Mouse (Mus musculus): ENCODE measurements around the gene Ckb. TPM values are rescaled to one million over a fixed set of nuclear protein-coding genes. Genes with fewer than 3 reads are reported as not detected.
A peak's percentile ranks its signal among the peaks of the same experiment; 100 is the strongest.

Gene Ckb
- polyA plus RNA-seq, 1 experiment from 2014 or later: 450 TPM

DNA sequence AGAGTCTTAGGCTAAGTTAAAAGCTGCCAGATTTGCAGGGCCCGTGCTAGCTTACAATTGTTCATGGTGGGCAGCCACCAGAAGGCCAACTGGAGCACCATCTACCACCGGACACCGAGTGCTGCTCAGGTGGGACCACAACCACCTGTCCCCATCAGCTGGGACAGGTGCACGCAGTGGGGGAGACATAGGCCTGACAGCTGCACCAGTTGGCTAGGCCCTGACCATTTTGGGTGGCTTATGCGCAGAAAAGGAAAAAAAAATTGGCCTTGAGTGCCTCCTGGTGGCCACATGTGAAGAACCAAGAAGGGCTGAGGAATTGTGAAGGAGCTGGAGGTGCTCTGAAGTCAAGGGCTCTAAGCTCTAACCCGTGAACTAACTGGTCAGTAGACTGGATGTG lies 24.1 kb upstream of the Ckb start:
- H3K4me1 ChIP-seq (ENCODE audit: control insufficient read depth, insufficient read depth, low read length): peaks cover 18% of the 10 kb centered on the region
- no peaks in the 10 kb centered on the region for H3K9me3 ChIP-seq (replicated peaks; ENCODE audit: control insufficient read depth, low read length)
- no peak overlapping the region for H3K4me3 ChIP-seq (ENCODE audit: low read depth, low read length)

DNA sequence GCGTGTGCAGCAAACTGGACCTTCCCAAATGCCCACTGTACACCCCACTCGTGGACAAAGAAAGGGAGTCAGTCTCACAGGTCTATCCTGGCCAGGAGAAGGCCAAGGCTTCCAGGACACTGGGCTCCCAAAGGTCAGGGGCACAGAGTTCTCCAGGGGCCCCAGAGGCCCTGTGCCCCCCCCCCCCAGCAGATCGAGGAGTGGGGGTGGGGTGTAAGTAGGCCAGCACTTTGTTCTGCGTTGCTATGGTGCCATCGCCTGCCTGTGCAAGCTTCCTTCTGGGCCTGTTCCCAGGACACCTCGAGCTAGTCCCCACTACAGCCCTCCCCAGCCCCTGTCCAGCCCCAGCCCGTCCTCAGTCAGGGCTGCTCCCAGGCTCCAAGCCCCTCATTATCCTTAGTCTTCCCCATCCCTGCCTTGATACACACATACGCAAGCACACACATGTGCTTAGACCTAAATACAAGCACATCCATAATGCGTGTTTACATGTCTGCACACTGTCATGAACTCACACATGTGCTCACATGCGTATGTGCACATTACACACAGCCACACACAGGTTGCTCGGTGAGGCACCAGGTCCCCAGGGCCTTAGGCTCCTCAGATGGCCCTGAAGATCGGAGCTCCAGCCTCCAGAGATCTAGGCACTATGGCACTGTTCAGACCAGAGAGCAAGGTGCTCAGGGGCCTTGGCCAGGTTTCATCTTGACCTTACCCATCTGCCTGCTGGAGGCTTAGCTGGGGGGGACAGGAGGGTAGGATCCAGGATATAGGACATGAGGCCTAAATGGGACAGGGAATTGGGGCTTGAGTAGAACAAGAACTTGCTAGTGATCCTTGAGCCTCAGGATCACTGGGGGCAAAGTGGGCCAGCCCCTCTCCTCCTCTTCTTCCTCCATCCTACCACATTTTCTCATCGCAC lies 23.0 kb upstream of the Ckb start:
- H3K4me3 ChIP-seq (ENCODE audit: low read depth, low read length): no peak overlapping the region
- DNase-seq (ENCODE audit: low spot score): no peak
- H3K27ac ChIP-seq (replicated peaks; ENCODE audit: low read depth, low read length): peak overlapping the region; percentile 75
- H3K36me3 ChIP-seq (replicated peaks; ENCODE audit: control insufficient read depth, insufficient read depth, low read depth, low read length): no peaks in the 10 kb centered on the region
- 0 out of 2 replicates have a peak, but pooled peaks have one; percentile 17 for ATAC-seq (replicated peaks; ENCODE audit: insufficient number of reproducible peaks, low FRiP score, low TSS enrichment, low read depth)
- 49% methylated on average over 13 of the region's 13 CpGs for WGBS
- no peaks in the 10 kb centered on the region for H3K9me3 ChIP-seq (replicated peaks; ENCODE audit: control insufficient read depth, low read length)
- H3K9ac ChIP-seq (replicated peaks; ENCODE audit: low read length): peak overlapping the region; percentile 35
- no peaks in the 10 kb centered on the region for H3K27me3 ChIP-seq (ENCODE audit: control insufficient read depth, insufficient read depth, low read length)
- H3K4me1 ChIP-seq (ENCODE audit: control insufficient read depth, insufficient read depth, low read length): peaks cover 18% of the 10 kb centered on the region
- no peak overlapping the region; the same call in 1 of the 2 replicates for H3K4me2 ChIP-seq (ENCODE audit: low read depth, low read length)

More for the DNA sequence above, 24.1 kb upstream of the Ckb start:
- WGBS: 26% methylated on average over 6 of the region's 6 CpGs
- Histone ChIP-seq H3K36me3 (replicated peaks; ENCODE audit: control insufficient read depth, insufficient read depth, low read depth, low read length) (no peaks in the 10 kb centered on the region), H3K27me3 (ENCODE audit: control insufficient read depth, insufficient read depth, low read length) (no peaks in the 10 kb centered on the region), H3K27ac (replicated peaks; ENCODE audit: low read depth, low read length) (no peak overlapping the region), H3K4me2 (ENCODE audit: low read depth, low read length) (no peak overlapping the region), H3K9ac (replicated peaks; ENCODE audit: low read length) (no peak overlapping the region)
- DNase-seq (ENCODE audit: low spot score) (peak; percentile 82), ATAC-seq (replicated peaks; ENCODE audit: insufficient number of reproducible peaks, low FRiP score, low TSS enrichment, low read depth) (no peak)

DNA sequence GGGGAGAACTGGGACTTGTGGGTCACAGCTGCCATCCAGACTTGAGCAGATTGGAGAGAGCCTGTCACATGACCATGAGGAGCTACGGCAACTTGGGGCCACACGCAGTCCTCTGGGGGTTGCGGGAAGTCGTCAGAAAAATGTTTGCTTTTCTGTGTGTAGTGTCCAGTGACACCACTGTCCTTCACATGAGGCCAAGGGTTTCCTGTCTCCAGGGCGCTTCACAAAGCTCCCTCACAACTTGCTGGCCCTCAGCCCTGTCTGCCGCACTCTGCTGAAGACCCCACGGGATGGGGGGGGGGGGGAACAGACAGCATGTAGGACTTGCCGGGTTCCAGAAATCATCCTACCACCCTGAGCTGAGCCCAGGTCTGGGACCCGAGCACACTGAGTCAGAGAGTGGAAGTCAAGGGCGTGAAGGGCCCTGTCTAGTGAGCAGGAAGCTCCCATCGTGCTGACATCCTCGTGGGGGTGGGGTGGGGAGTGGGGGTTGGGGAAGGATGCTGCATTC lies 22.2 kb upstream of the Ckb start:
- peak overlapping the region; percentile 22; the same call in 1 of the 2 replicates for H3K4me2 ChIP-seq (ENCODE audit: low read depth, low read length)
- peak overlapping the region; percentile 35 for H3K9ac ChIP-seq (replicated peaks; ENCODE audit: low read length)
- H3K9me3 ChIP-seq (replicated peaks; ENCODE audit: control insufficient read depth, low read length): no peaks in the 10 kb centered on the region
- WGBS: 5% methylated on average over 12 of the region's 12 CpGs
- H3K36me3 ChIP-seq (replicated peaks; ENCODE audit: control insufficient read depth, insufficient read depth, low read depth, low read length): no peaks in the 10 kb centered on the region
- DNase-seq (ENCODE audit: low spot score) (peak; percentile 47), ATAC-seq (replicated peaks; ENCODE audit: insufficient number of reproducible peaks, low FRiP score, low TSS enrichment, low read depth) (peak; percentile 15)
- peaks cover 18% of the 10 kb centered on the region for H3K4me1 ChIP-seq (ENCODE audit: control insufficient read depth, insufficient read depth, low read length)
- H3K4me3 ChIP-seq (ENCODE audit: low read depth, low read length): no peak overlapping the region
- no peaks in the 10 kb centered on the region for H3K27me3 ChIP-seq (ENCODE audit: control insufficient read depth, insufficient read depth, low read length)
- peak overlapping the region; percentile 75 for H3K27ac ChIP-seq (replicated peaks; ENCODE audit: low read depth, low read length)

DNA sequence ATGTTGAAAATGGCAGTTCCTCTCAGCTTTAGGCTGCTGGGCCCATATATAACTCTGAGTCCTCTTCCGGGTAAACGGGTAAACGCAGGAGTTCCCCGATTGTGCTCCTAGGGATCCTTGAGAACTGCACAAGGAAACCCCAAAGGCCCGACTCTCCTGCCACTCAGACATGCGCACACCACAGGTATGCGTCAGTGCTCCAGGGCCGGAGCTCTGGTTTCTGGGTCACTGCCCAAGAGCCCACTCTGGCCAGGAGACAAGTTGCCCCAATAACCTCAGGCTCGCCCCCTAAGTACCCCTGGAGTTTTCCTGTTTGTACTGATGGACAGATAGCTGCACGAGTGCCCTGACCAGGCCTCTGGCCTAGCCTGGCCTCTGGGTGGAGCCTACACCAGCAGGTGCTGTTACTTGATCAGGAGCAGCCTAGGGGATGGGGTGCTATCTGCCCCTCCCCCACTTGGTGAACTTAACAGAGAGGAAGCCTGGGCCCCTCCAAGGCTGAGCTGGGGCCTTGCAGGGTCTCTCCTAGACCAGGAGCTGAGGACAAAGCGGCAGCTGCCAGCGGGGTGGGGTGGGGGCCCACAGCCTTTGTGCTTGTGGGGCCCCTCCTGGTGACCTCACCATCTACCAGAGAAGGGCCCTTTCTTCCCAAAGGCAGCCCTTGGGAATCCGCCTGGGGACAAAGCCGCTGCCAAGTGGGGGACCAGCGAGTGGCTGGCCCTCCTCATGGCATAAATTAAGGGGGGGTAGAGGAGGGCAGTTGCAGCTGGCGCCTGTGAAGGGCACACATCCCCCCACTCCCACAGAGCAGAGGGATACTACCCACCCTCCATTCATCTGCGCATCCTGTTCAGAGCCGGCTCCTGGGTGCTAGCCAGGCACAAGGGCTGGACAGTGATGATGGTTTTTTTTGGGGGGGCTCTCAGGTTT lies 21.5 kb upstream of the Ckb start:
- H3K4me3 ChIP-seq (ENCODE audit: low read depth, low read length): no peak overlapping the region
- ATAC-seq (replicated peaks; ENCODE audit: insufficient number of reproducible peaks, low FRiP score, low TSS enrichment, low read depth) (peak; percentile 87), DNase-seq (ENCODE audit: low spot score) (peak; percentile 65)
- peak overlapping the region; percentile 75 for H3K27ac ChIP-seq (replicated peaks; ENCODE audit: low read depth, low read length)
- H3K9me3 ChIP-seq (replicated peaks; ENCODE audit: control insufficient read depth, low read length): no peaks in the 10 kb centered on the region
- 26% methylated on average over 18 of the region's 18 CpGs for WGBS
- no peaks in the 10 kb centered on the region for H3K27me3 ChIP-seq (ENCODE audit: control insufficient read depth, insufficient read depth, low read length)
- peak overlapping the region; percentile 22 for H3K4me2 ChIP-seq (ENCODE audit: low read depth, low read length)
- peaks cover 18% of the 10 kb centered on the region for H3K4me1 ChIP-seq (ENCODE audit: control insufficient read depth, insufficient read depth, low read length)
- H3K9ac ChIP-seq (replicated peaks; ENCODE audit: low read length): peak overlapping the region; percentile 35
- no peaks in the 10 kb centered on the region for H3K36me3 ChIP-seq (replicated peaks; ENCODE audit: control insufficient read depth, insufficient read depth, low read depth, low read length)

DNA sequence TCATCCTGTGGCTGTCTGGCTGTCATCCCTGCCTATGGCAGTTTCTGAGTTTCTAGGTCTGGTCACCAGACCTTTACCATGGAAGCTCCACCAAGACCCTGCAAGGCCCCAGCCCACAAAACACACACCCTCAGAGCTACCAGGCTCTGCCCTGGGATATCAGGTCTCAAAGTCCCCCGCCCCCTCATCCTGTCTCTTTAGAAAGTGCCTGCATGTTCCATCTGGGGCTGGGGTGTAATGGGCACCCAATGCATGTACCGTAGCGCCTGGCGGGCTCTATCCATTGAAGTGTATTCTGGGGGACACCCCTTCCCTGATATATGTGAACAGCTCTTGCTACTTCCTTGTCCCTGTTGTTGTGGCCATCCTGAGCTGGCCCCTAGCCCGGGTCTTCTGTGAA lies 20.8 kb upstream of the Ckb start:
- H3K4me2 ChIP-seq (ENCODE audit: low read depth, low read length): no peak overlapping the region
- 74% methylated on average over 5 of the region's 5 CpGs for WGBS
- no peaks in the 10 kb centered on the region for H3K9me3 ChIP-seq (replicated peaks; ENCODE audit: control insufficient read depth, low read length)
- ATAC-seq (replicated peaks; ENCODE audit: insufficient number of reproducible peaks, low FRiP score, low TSS enrichment, low read depth) (no peak), DNase-seq (ENCODE audit: low spot score) (no peak)
- H3K27me3 ChIP-seq (ENCODE audit: control insufficient read depth, insufficient read depth, low read length): no peaks in the 10 kb centered on the region
- no peak overlapping the region for H3K9ac ChIP-seq (replicated peaks; ENCODE audit: low read length)
- peaks cover 18% of the 10 kb centered on the region for H3K4me1 ChIP-seq (ENCODE audit: control insufficient read depth, insufficient read depth, low read length)
- H3K27ac ChIP-seq (replicated peaks; ENCODE audit: low read depth, low read length): peak overlapping the region; percentile 61; the same call in 1 of the 2 replicates
- H3K4me3 ChIP-seq (ENCODE audit: low read depth, low read length): no peak overlapping the region
- no peaks in the 10 kb centered on the region for H3K36me3 ChIP-seq (replicated peaks; ENCODE audit: control insufficient read depth, insufficient read depth, low read depth, low read length)

GRCm38 (mm10) chr12:111691346-111691872 lies 19.3 kb upstream of the Ckb start:
- no peaks in the 10 kb centered on the region for H3K36me3 ChIP-seq (replicated peaks; ENCODE audit: control insufficient read depth, insufficient read depth, low read depth, low read length)
- no peak overlapping the region for H3K4me3 ChIP-seq (ENCODE audit: low read depth, low read length)
- peak overlapping the region; percentile 4 for H3K9ac ChIP-seq (replicated peaks; ENCODE audit: low read length)
- H3K27ac ChIP-seq (replicated peaks; ENCODE audit: low read depth, low read length): peak overlapping the region; percentile 35; the same call in 1 of the 2 replicates
- peaks cover 18% of the 10 kb centered on the region for H3K4me1 ChIP-seq (ENCODE audit: control insufficient read depth, insufficient read depth, low read length)
- DNase-seq (ENCODE audit: low spot score): no peak
- 18% methylated on average over 5 of the region's 5 CpGs for WGBS
- ATAC-seq (replicated peaks; ENCODE audit: insufficient number of reproducible peaks, low FRiP score, low TSS enrichment, low read depth): no peak
- H3K27me3 ChIP-seq (ENCODE audit: control insufficient read depth, insufficient read depth, low read length): no peaks in the 10 kb centered on the region
- no peak overlapping the region for H3K4me2 ChIP-seq (ENCODE audit: low read depth, low read length)
- no peaks in the 10 kb centered on the region for H3K9me3 ChIP-seq (replicated peaks; ENCODE audit: control insufficient read depth, low read length)

DNA sequence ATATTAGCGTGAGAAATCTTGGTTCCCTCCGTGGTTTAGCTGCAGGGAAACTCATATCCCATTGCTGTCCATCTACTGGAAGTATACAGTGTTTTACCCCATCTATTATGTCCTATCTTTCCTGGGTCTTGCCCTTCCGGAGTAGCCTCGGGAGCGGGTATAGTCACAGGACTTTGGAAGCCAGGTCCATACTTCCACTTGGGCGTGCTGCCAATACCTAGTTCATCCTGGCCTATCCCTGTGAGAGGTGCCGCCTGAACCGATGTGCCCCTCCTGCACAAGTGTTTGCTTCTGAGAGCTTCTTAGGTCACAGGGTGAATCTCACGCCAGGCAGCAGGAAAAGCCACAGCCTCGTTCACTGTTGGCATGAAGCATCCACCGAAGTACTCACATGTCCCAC lies 17.3 kb upstream of the Ckb start:
- DNase-seq (ENCODE audit: low spot score) (no peak), ATAC-seq (replicated peaks; ENCODE audit: insufficient number of reproducible peaks, low FRiP score, low TSS enrichment, low read depth) (no peak)
- H3K9me3 ChIP-seq (replicated peaks; ENCODE audit: control insufficient read depth, low read length): no peaks in the 10 kb centered on the region
- 92% methylated on average over 11 of the region's 11 CpGs for WGBS
- no peak overlapping the region for H3K4me2 ChIP-seq (ENCODE audit: low read depth, low read length)
- peaks cover 11% of the 10 kb centered on the region for H3K4me1 ChIP-seq (ENCODE audit: control insufficient read depth, insufficient read depth, low read length)
- no peaks in the 10 kb centered on the region for H3K36me3 ChIP-seq (replicated peaks; ENCODE audit: control insufficient read depth, insufficient read depth, low read depth, low read length)
- no peak overlapping the region for H3K27ac ChIP-seq (replicated peaks; ENCODE audit: low read depth, low read length)
- H3K27me3 ChIP-seq (ENCODE audit: control insufficient read depth, insufficient read depth, low read length): no peaks in the 10 kb centered on the region
- H3K4me3 ChIP-seq (ENCODE audit: low read depth, low read length): no peak overlapping the region
- H3K9ac ChIP-seq (replicated peaks; ENCODE audit: low read length): no peak overlapping the region

Data from embryonic facial prominence, embryonic 11.5 days (tissue).